In genomic region chr13:90089825-90090183, GRCm38 (mm10) we compare ENCODE assay signal across 8 mouse cellular contexts. TPM values are rescaled to one million over a fixed set of nuclear protein-coding genes. Genes with fewer than 3 reads are reported as not detected.
A peak's percentile ranks its signal among the peaks of the same experiment; 100 is the strongest.
DNase-seq lines count a peak whose midpoint lies in the region; ATAC-seq and TF ChIP-seq lines count a peak whose summit lies in the region.

No protein-coding gene starts in this region.

- H3K4me2 ChIP-seq in heart, embryonic 14.5 days (ENCODE audit: low read length) = peak overlapping the region; percentile 81

- peak overlapping the region; percentile 93 for H3K9ac ChIP-seq in heart, embryonic 14.5 days (ENCODE audit: low read length)
- peak overlapping the region; percentile 98 for H3K9ac ChIP-seq in MEL (ENCODE audit: control insufficient read depth, low read depth, low read length, poor library complexity, severe bottlenecking)

- no peak for DNase-seq in heart, adult 9 months (ENCODE audit: low spot score in 2 of 2)
- DNase-seq in MEL (ENCODE audit: low read depth, low spot score) = no peak
- no peak for DNase-seq in hindbrain, embryonic 10.5 days (ENCODE audit: low spot score)
- no peak for DNase-seq in midbrain, embryonic 10.5 days (ENCODE audit: low spot score)
- no peak for DNase-seq in right cerebral cortex, postnatal 36 days (ENCODE audit: low spot score in 2 of 2)
- DNase-seq in adrenal gland, postnatal 4 days (ENCODE audit: low spot score in 2 of 2) = no peak

- 0 out of 4 replicates have a peak, but pooled peaks of 1 of the 2 experiments have one; percentile 25 for TF ChIP-seq POLR2A in MEL (IDR thresholded peaks at IDR 0.05; ENCODE audit: control insufficient read depth in 1 of 2, insufficient read depth in 1 of 2, low read depth in 1 of 2, low read length in 2 of 2, poor library complexity in 1 of 2)

- H3K27ac ChIP-seq in heart, embryonic 14.5 days (replicated peaks in 1 of 2; ENCODE audit: control insufficient read depth in 1 of 2, insufficient read depth in 1 of 2, low read depth in 2 of 2, low read length in 2 of 2) = peak overlapping the region; percentile 64 to 86
- peak overlapping the region; percentile 68 for H3K27ac ChIP-seq in MEL (ENCODE audit: control insufficient read depth, low read depth, low read length)
- peak overlapping the region; percentile 95 for H3K27ac ChIP-seq in hindbrain, embryonic 10.5 days
- H3K27ac ChIP-seq in midbrain, embryonic 10.5 days (replicated peaks) = peak overlapping the region; percentile 95

- peaks cover 19% of the 10 kb centered on the region for H3K79me2 ChIP-seq in MEL (ENCODE audit: control insufficient read depth, insufficient read depth, low read length, poor library complexity)

- TF ChIP-seq CTCF in MEL (IDR thresholded peaks at IDR 0.05 in 2 of 3, conservative IDR thresholded peaks at IDR 0.05 in 1 of 3; ENCODE audit: control insufficient read depth in 1 of 3, insufficient read depth in 1 of 3, low read depth in 2 of 3, low read length in 3 of 3, poor library complexity in 1 of 3, severe bottlenecking in 1 of 3) = no peak

- no peaks in the 10 kb centered on the region for H3K9me3 ChIP-seq in heart, embryonic 14.5 days (ENCODE audit: control insufficient read depth, low read length)
- no peaks in the 10 kb centered on the region for H3K9me3 ChIP-seq in MEL (replicated peaks; ENCODE audit: insufficient read depth, low read length)
- H3K9me3 ChIP-seq in hindbrain, embryonic 10.5 days = no peaks in the 10 kb centered on the region
- no peaks in the 10 kb centered on the region for H3K9me3 ChIP-seq in midbrain, embryonic 10.5 days (replicated peaks)

- H3K4me1 ChIP-seq in heart, embryonic 14.5 days (ENCODE audit: control insufficient read depth in 2 of 2, insufficient read depth in 2 of 2, low read length in 2 of 2) = peaks cover 0 to 3% of the 10 kb centered on the region in 2 experiments; a peak in 2 of 4 replicates
- peaks cover 2 to 8% of the 10 kb centered on the region in 2 experiments; a peak in 2 of 4 replicates for H3K4me1 ChIP-seq in MEL (ENCODE audit: control insufficient read depth in 1 of 2, insufficient read depth in 2 of 2, low read length in 2 of 2)
- peaks cover 16% of the 10 kb centered on the region; the same call in 1 of the 2 replicates for H3K4me1 ChIP-seq in hindbrain, embryonic 10.5 days (replicated peaks)
- H3K4me1 ChIP-seq in midbrain, embryonic 10.5 days = peaks cover 19% of the 10 kb centered on the region

- H3K36me3 ChIP-seq in heart, embryonic 14.5 days (ENCODE audit: control insufficient read depth, insufficient read depth, low read length) = peaks cover 10% of the 10 kb centered on the region
- peaks cover 4 to 13% of the 10 kb centered on the region in 2 experiments; a peak in 3 of 4 replicates for H3K36me3 ChIP-seq in MEL (ENCODE audit: control insufficient read depth in 1 of 2, insufficient read depth in 2 of 2, low read length in 2 of 2)
- H3K36me3 ChIP-seq in hindbrain, embryonic 10.5 days = peaks cover 6% of the 10 kb centered on the region; the same call in 1 of the 2 replicates
- H3K36me3 ChIP-seq in midbrain, embryonic 10.5 days = peaks cover 9% of the 10 kb centered on the region; the same call in 1 of the 2 replicates

- no peaks in the 10 kb centered on the region for H3K27me3 ChIP-seq in heart, embryonic 14.5 days (ENCODE audit: control insufficient read depth, insufficient read depth, low read length)
- no peaks in the 10 kb centered on the region for H3K27me3 ChIP-seq in MEL (ENCODE audit: control insufficient read depth in 1 of 2, insufficient read depth in 2 of 2, low read length in 2 of 2)
- H3K27me3 ChIP-seq in hindbrain, embryonic 10.5 days (ENCODE audit: insufficient read depth, poor library complexity, severe bottlenecking) = no peaks in the 10 kb centered on the region
- H3K27me3 ChIP-seq in midbrain, embryonic 10.5 days (ENCODE audit: low read depth, poor library complexity, severe bottlenecking) = no peaks in the 10 kb centered on the region

- peak; percentile 58 for ATAC-seq in heart, embryonic 14.5 days (ENCODE audit: insufficient number of reproducible peaks, insufficient read depth, low FRiP score, low read depth)
- no peak for ATAC-seq in activated CD4-positive, CD25-positive, alpha-beta regulatory T cell, adult 4 months

- no peak for TF ChIP-seq RAD21 in MEL (IDR thresholded peaks at IDR 0.05; ENCODE audit: low read depth, low read length)

- TF ChIP-seq EP300 in MEL (IDR thresholded peaks at IDR 0.05; ENCODE audit: low read depth in 1 of 2, low read length in 2 of 2) = no peak

- peak overlapping the region; percentile 93 to 96 for H3K4me3 ChIP-seq in heart, embryonic 14.5 days (ENCODE audit: control insufficient read depth in 1 of 2, insufficient read depth in 1 of 2, low read depth in 1 of 2, low read length in 2 of 2)
- peak overlapping the region; percentile 91 to 100 for H3K4me3 ChIP-seq in MEL (ENCODE audit: control insufficient read depth in 1 of 2, insufficient read depth in 1 of 2, low read depth in 2 of 2, low read length in 2 of 2)
- peak overlapping the region; percentile 83 for H3K4me3 ChIP-seq in hindbrain, embryonic 10.5 days
- H3K4me3 ChIP-seq in midbrain, embryonic 10.5 days = peak overlapping the region; percentile 97

- 1% methylated on average over 27 of the region's 27 CpGs for WGBS in heart, embryonic 14.5 days
- 0% methylated on average over 27 of the region's 27 CpGs for WGBS in hindbrain, embryonic 10.5 days
- WGBS in midbrain, embryonic 10.5 days = under 1% methylated on average over 27 of the region's 27 CpGs

TF ChIP-seq in MEL, 35 proteins besides CTCF, POLR2A, EP300 and RAD21:
- 0 out of 2 replicates have a peak, but pooled peaks have one; percentile 28 for TF ChIP-seq CHD1 (IDR thresholded peaks at IDR 0.05; ENCODE audit: low read depth, low read length)
- no peak for TF ChIP-seq ZC3H11A (IDR thresholded peaks at IDR 0.05; ENCODE audit: low read depth, low read length)
- no peak for TF ChIP-seq MYC (IDR thresholded peaks at IDR 0.05; ENCODE audit: low read depth, low read length)
- no peak for TF ChIP-seq MEF2A (IDR thresholded peaks at IDR 0.05; ENCODE audit: extremely low read depth, insufficient replicate concordance, low read depth, low read length, poor library complexity, severe bottlenecking)
- TF ChIP-seq CHD2 (IDR thresholded peaks at IDR 0.05; ENCODE audit: low read length) = no peak

RNA-seq across cellular contexts. Expression of gene Xrcc4, which starts 0.4 kb away (rescaled TPM):
- 15.7 and 22.1 TPM in 2 replicates for polyA plus RNA-seq in heart, embryonic 14.5 days (2014; fragmentation: Nextera tagmentation; extraction: Ambion mirVana)
- 6.5 and 6.6 TPM in 2 replicates for total RNA-seq in MEL (2012; rRNA removed)
- 1 to 10 TPM in 1 of 2 experiments, not detected in 1; 7.7 TPM for polyA plus RNA-seq in MEL (2012; ENCODE audit: insufficient read depth in 1 of 2, insufficient read length in 2 of 2, low read depth in 1 of 2, low replicate concordance in 2 of 2, missing spikeins in 1 of 2)
- 8.9 and 9.4 TPM in 2 replicates for polyA plus RNA-seq in hindbrain, embryonic 10.5 days (2016; fragmentation: Nextera tagmentation; extraction: Ambion mirVana)
- polyA plus RNA-seq in midbrain, embryonic 10.5 days (2016; fragmentation: Nextera tagmentation; extraction: Ambion mirVana) = 9.3 and 9.7 TPM in 2 replicates
- polyA plus RNA-seq in activated CD4-positive, CD25-positive, alpha-beta regulatory T cell, adult 4 months (2017; shearing (Covaris generic)) = 10 to 100 TPM; 19.6 to 23.6 TPM
- 10 to 100 TPM; 14.7 to 21.7 TPM for total RNA-seq in adrenal gland, postnatal 4 days (2021)

RNA-seq across cellular contexts. Expression of gene Tmem167, which starts 0.9 kb away (rescaled TPM):
- polyA plus RNA-seq in heart, embryonic 14.5 days (2014; fragmentation: Nextera tagmentation; extraction: Ambion mirVana) = 41.9 and 49.0 TPM in 2 replicates
- total RNA-seq in MEL (2012; rRNA removed) = 19.3 and 22.5 TPM in 2 replicates
- polyA plus RNA-seq in MEL (2012; ENCODE audit: insufficient read depth in 1 of 2, insufficient read length in 2 of 2, low read depth in 1 of 2, low replicate concordance in 2 of 2, missing spikeins in 1 of 2) = 10 to 100 TPM in 1 of 2 experiments, not detected in 1; 15.0 TPM
- 58.2 and 63.6 TPM in 2 replicates for polyA plus RNA-seq in hindbrain, embryonic 10.5 days (2016; fragmentation: Nextera tagmentation; extraction: Ambion mirVana)
- polyA plus RNA-seq in midbrain, embryonic 10.5 days (2016; fragmentation: Nextera tagmentation; extraction: Ambion mirVana) = 60.7 and 61.3 TPM in 2 replicates
- polyA plus RNA-seq in activated CD4-positive, CD25-positive, alpha-beta regulatory T cell, adult 4 months (2017; shearing (Covaris generic)) = 10 to 100 TPM; 47.8 to 73.8 TPM
- 10 to 100 TPM; 20.5 to 23.8 TPM for total RNA-seq in adrenal gland, postnatal 4 days (2021)
